Mouse (Mus musculus) urinary bladder, postnatal 36 days (tissue): ENCODE results near the gene Traf7.
A peak's percentile ranks its signal among the peaks of the same experiment; 100 is the strongest.

ENCODE experiments used
- DNase-seq, 2 experiments: peaks; one replicate each; pipeline ENCODE4 v3.0.0; 2022; ENCODE audit warnings: low spot score in 2 of 2, mixed read lengths in 1 of 2

Gene Traf7

DNA sequence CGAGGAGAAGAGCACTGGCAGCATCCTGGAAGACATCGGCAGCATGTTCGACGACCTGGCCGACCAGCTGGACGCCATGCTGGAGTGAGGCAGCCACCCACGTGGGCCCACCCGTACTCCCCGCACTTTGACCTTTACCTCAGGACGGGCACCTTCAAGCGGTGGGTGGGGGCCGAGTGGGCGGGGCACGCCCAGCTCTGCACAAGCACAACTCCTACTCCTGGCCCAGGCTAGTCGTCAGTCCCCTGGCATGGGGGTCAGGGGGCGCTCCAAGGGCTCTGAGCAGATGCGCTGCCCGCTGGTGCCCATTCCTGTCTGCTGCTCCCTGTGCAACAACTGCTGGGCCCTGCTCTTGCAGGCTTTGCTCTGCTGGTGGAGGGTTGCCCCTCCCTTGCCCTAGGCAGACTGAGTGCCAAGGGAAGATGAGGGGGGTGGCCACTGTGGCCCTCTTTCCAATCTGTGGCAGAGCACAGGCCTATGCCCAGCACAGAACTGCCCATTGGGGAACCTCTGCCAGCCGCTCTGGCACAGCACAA lies 20.5 kb downstream of the Traf7 start:
- DNase-seq, result no peak

DNA sequence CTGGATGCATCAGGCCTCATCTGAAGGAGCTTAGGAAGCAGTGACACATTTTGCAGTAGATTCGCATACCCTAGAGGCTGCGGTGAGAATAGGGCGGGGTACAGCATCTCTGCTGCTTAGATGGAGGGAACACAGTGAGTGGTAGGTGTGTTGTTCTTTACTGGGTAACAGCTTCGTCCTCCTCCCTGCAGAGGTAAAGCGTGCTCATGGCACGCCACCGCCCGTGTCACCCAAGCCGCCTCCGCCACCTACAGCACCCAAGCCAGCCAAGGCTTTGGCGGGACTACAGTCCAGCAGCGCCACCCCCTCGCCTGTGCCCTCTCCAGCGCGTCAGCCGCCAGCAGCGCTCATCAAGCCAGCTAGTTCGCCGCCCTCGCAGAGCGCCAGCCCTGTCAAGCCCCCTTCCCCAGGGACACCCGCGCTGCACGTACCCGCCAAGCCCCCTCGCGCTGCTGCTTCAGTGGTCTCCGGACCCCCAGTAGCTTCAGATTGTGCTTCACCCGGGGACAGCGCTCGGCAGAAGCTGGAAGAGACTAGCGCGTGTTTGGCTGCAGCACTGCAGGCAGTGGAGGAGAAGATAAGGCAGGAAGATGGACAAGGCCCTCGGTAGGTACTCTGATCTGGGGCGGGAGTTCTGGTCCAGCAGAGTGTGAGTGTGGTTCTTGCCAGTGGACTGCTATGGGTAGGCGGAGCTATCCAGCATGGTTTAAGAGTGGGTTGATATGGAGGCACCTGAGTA lies 21.2 kb downstream of the Traf7 start:
- DNase-seq, result no peak

DNA sequence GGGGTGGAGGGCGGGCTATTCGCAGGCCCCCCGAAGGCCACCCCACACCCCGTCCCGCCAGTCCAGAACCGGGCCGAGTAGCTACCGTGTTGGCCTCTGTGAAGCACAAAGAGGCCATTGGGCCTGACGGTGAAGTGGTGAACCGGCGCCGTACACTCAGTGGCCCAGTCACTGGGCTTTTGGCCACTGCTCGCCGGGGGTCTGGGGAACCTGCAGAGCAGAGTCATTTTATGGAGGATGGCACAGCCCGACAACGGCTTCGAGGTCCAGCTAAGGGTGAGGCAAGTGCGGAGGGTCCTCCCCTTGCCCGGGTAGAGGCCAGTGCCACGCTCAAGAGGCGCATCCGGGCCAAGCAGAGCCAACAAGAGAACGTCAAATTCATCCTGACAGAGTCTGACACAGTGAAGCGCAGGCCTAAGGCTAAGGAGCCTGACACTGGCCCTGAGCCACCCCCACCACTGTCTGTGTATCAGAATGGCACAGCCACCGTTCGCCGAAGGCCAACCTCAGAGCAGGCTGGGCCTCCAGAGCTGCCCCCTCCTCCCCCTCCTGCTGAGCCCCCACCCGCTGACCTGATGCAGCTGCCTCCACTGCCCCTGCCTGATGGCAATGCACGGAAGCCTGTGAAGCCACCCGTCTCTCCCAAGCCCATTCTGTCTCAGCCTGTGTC lies 22.3 kb downstream of the Traf7 start:
- no peak for DNase-seq

DNA sequence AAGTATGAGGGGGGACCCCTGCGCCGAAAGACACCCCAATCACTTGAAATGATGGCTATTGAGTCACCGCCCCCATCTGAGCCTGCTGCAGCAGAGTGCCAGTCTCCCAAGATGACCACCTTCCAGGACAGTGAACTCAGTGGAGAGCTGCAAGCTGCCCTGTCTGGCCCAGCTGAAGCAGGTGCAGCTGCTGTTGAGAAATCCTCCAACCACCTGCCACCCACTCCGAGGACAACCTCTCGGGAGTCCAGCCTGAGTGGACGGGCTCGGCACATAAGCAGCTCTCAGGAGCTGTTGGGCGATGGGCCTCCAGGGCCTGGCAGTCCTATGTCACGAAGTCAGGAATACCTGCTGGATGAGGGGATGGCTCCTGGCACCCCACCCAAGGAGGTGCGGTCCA lies 23.7 kb downstream of the Traf7 start:
- DNase-seq, result no peak

DNA sequence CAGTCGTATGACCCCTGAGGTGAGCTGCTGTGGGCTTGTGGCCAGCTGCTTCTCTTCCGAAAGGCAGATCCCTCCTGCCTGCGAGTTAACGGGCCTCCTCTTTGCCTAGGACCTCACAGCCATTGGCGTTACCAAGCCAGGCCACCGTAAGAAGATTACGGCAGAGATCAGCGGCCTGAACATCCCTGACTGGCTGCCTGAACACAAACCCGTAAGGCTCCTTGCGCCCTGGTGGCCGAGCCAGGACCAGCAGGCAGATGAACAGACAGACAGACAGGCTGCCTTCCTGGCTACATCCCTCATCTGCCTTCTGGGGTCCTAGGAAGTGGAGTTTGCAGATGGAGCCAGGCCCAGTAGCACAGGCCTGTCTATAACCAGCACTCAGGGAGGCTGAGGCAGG lies 25.5 kb downstream of the Traf7 start:
- DNase-seq, result no peak

DNA sequence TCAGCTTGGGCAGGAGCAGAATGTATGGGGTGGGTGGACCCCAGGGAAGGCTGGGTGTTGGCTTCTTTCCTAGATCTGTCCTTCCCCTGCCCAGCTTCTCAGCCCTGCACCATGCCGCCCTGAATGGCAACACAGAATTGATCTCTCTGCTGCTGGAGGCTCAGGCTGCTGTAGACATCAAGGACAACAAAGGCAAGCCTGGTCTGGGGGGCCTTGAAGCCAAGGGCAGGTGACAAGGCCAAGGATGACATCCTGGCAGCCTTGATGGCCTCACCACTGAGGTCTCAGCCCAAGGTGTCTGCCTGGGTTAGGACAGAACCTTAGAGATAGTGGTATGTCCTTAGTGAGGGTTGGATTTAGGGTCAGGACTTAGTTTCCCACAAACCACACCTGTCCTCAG lies 31.7 kb downstream of the Traf7 start:
- DNase-seq, result no peak

DNA sequence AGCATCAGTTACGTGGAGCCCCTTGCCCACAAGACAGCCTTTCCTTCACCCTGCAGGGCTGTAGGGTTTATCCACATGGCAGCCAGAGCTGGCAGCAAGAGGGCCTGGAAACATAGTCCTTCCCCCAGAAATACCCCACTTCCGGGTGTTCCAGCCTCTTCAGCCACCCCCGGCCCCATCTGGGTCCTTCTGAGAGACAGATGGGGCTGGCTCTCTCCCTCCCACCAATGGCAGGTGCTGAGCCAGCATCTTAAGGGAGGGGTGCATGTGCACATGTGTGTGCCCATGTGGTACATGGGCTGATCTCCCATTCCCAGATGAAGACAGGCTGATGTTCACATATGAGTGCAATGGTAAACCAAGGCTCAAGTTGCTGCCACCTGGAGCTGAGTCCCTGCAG lies 32.3 kb downstream of the Traf7 start:
- DNase-seq, result no peak

DNA sequence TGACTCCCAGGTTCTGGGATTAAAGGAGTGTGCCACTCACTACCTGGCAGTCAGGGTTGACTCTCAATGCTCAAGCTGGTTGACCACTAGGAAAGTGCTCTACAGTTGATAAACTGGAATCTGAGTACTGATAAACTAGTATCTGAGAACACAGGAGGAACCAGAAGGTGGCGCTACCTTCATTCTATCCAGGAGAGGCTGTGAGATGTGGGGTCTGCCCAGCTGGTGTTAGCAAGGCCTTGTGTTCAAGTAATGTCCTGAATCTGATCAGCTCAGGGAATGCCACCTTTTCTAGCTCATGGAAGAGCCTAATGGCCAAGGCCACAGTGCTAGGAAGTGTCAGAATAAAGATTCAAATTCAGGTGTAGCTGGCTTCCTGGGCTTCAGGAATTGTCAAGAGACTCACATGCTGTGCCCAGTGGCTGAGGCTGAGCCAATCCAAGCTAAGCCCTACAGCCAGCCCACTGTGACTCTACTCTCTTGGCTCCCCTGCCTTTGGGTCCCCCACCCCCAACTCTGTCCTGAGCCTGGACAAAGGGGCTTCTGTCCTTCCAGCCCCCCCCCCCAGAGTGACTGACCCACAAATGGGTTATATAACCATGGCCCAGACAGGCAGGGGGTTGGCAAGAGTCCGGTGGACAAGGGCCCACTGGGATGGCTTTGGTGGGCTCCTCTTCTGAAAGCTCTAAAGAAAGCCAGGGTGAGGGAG lies 33.0 kb downstream of the Traf7 start:
- no peak for DNase-seq

DNA sequence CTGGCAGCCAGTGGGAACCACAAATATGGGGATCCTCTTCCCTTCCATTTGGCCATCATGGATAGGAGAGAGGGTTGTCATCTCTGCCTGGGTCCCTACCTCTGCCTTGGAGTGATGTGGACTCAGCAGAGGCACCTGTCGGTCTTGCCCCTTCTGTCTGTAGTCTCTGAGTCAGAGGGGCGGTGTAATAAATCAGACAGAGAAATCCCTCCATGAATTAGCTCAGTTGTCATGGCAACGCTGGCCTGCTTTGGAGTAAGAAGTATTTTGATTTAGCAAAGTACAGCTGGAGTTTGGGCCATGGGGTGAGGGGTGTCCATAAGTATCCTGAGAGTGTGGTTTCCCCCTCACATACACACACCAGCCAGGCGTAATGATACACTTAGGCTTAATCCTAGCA lies 37.3 kb downstream of the Traf7 start:
- DNase-seq, result no peak

DNA sequence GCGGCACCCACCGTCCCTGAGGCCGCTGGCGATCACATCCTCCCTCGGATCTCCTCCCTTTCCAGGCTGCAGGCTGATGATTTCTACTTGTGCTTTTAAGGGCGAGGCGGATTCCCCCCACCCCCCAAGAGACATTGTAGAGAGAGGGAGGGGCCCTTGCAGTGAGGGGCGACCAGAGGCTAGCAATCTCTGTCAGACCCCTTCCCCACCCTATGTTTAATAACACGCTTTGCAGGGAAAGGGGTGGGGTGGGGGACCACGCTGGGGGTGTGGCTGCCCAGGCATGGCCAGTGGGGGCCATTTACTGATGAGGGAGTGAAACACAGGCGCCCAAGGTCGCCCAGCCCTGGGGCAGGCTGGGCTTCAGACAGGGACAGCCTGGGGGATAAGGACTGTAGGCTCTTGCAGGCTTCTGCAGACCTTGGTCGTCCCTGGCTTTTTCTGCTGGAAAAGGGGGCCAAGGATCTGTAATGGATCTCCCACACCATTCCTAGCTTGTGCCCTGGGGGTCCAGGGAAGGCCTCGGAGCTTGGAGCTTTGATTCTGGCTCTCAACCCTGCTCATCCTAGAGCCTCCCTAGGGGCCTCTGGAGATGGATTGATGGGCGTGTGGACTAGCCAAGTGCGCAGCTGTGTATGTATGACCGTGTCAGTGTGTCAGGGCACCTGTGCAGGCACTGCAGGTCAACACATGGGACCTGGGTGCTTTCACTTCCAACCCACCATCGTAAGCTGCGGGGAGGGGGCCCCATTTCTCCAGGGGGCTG lies 38.3 kb downstream of the Traf7 start:
- no peak for DNase-seq

DNA sequence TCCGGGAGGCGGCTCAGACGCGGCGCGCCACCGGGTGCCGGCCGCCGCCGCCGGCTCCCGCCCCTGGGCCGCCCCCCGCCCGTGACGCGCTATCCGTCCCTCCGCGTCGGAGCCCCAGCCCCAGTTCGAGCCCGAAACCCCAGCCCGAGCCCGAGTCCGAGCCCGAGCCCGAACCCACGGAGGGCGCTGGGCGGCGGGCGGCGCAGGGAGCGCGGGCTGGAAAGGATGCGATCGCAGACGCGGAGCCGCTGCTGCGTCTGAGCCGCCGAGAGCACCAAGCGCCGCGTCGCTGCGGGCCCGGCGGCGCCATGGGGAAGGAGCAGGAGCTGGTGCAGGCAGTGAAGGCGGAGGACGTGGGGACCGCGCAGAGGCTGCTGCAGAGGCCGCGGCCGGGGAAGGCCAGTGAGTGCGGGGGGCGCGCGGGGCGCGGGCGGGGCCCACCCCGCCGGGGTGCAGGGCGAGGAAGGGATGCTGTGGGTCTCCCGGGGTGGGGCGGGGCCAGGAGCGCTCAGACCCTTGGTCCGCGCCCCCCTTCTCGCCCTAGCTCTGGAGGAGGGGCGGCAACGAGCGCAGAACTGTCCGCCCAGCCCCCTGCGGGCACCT lies 39.0 kb downstream of the Traf7 start:
- no peak for DNase-seq

DNA sequence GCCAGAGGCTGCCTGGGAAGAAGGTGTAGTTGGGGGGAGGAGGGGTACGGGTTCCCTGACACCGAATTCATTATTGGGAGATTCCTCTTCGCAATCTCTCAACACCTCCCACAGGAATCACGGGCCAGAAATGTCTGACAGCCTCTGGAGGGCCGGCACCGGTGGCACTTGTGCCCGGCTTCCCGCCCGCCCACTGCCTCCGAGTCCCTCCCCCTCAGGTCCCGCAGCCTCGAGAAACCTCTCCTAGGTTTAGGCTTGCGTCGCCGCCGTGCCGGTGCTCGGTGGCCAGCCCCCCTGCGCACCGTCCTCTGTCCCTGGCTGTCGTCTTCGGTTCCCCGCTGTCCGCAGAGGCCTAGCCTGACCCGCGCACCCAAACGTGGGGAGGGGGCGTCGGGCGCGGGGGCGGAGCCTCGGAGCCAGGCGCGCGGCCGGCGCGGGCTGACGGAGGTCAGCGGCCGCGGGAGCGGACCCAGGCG lies 39.5 kb downstream of the Traf7 start, which contains the start of gene Caskin1:
Gene Caskin1 (plus strand): TSS at position 416 of the 476 bp plus-strand sequence.
- DNase-seq, result no peak

DNA sequence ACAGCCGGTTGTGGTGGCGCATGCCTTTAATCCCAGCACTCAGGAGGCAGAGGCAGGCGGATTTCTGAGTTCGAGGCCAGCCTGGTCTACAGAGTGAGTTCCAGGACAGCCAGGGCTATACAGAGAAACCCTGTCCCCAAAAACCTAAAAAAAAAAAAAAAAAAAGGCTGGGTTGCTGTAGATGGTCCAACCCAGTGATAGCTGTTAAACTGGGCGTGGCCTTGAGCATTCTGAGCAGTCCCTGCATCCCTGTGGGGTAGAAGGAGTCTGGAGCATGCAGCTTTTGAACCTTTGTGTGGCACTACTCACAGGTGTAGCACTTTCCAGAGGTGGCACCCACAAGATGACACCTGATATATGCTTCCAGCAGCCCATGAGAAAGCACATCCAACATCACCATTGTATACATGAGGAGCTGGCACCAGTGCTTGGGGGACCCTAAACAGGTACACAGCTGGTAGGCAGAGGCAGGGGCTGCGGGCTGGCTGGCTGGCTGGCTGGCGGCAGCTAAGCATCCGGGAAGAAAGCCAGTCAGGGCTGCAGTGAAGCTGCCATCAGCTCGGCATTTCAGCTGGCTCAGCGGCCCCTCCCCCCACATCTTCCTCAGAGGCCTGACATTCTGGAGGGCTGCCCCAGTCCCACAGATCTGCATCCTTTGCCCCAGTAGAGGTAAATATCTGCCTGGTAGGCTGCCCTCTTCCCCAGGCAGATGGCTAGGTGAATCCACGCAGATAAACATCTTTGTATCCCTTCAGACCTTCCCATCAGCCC lies 42.5 kb downstream of the Traf7 start:
- DNase-seq, result no peak

DNA sequence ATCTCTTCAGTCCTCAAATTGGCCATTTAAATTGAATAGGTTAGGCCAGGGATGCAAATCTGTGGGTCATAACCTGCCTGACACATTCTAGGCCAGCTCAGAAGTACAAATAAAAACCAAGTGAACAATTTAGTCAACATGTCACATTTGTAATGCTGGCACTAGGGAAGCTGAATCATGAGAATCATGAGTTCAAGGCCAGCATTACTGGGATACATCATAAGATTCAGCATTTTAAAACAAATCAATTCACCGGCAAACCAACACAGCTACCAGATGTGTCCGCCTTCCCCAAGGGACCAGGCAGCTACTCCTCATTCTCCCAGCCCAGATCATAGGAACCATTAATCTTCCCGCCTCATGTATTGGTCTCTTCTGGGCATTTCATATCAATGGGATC lies 44.2 kb downstream of the Traf7 start:
- no peak for DNase-seq

DNA sequence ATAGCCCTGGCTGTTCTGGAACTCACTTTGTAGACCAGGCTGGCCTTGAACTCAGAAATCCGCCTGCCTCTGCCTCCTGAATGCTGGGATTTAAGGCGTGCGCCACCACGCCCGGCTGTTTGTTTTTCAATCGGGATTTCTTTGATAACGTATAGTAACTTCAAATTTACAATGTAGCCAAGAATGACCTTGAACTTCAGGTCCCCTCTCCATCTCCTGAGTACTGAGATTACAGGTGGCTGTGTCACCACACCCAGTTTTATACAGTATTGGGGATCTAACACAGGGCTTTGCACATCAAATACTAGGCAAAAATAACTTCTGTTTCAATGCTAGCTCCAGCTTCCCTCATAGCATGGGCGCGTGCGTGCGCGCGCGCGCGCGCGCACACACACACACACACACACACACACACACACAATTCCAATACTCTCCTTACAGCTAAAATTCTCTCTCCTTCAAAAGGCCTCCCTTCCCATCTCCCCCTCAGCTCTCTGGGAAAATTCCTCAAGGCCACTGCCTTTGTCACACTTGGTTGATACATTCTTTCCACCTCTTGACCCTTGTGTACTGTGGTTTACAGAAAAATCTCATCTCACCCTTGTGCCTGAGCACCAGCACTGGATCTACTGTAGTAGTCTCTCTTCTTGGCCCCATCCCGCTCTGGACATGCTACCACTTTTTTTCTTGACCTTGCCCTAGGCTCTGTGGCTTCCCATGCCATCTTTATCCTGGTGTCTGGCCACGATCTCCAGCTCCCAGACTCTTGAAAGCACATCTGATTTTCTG lies 46.5 kb downstream of the Traf7 start:
- DNase-seq, result no peak

DNA sequence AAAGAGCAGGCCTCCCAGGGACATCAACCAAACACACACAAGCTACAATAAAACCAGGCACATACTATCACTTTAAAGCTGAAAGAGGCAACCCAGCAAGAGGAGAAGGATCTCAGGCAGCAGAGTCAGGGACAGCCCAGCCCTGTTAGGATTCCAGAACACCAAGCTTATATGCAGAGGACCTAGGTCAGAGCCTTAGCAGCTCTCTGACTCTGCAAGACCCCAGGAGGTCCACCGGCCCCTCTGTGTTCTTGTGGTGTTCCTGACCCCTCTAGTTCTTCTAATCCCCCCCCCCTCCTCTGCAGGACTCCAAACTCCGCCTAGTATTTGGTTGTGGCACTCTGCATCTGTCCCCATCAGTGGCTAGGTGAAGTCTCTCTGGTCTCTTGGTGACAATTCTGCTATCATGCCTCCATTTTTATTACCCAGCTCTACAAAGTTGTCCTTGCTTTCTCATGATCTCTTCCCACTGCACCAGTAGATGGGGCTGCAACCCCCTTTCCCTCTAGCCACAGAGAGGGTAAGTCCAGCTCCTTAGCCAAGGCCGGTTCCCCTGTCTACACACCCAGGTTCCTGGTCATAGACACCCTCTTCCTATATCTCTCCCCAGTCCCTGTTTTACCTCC lies 47.4 kb downstream of the Traf7 start:
- DNase-seq, result no peak

DNA sequence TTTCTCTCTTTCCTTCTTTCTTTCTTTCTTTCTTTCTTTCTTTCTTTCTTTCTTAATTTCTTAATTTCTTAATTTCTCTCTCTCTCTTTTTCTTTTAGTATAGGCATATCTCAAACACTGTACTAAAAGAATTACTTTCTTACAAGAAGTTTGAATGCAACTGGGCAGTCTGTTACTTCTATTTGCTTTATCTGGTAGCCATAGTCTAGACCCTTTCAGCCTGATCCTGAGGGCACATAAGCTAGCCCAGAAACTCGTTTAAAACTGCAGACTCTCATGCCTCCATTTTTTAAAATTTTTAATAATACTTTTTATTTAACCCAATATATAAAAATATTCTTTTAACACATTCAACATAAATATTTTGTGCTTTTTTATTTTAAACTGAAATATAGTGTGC lies 48.3 kb downstream of the Traf7 start:
- no peak for DNase-seq

DNA sequence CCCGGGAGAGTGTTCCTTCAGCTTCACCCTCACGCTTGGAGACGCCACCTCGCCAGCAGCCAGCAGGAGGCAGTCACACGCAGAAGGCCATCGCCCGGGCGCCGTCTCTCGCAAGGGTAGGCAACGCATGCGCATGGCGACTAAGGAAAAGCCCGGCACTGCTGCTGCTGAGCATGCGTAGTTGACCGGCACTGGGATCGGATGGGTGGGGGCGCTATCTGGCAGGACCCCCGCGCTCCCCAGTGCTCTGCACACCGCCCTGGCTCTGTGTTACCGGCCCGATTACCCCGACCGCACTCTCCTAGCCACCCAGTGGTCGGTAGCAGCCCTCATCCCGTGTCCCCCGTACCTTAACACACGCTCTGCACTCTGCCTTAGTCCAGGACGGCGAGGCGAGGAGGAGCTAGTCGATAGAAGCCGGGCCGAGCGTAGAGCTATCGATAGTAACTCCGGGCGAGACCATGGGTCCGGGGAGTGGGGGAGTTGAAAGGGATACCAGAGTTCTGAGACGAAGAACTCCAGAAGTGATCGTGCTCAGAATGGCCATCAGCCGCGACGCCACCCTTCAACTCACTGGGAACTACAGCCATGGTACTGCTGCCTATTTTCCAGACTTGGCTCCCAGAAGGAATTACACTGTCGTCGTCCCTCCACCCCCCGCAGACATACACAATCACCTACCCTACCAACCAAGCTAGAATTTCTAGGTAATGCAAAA lies 48.9 kb downstream of the Traf7 start, which contains the start of gene Mlst8:
Gene Mlst8 (minus strand): TSS at position 416 of the 718 bp plus-strand sequence.
- peak; percentile 94 to 97 for DNase-seq
